Mouse (Mus musculus) left cerebral cortex, postnatal 14 days (tissue): ENCODE measurements around the gene Gm45844. TPM values are rescaled to one million over a fixed set of nuclear protein-coding genes. Genes with fewer than 3 reads are reported as not detected.
"Not testable (repeated sequence)": the region's sequence is repeated elsewhere in the genome, so short reads cannot be mapped to it uniquely, and the experiment has no call there.

Source experiments
- DNase-seq, 2 experiments: peaks; one replicate each; pipeline ENCODE4 v3.0.0; 2021 to 2022; ENCODE audit warnings: low spot score in 2 of 2, mixed read lengths in 1 of 2
- intact Hi-C: fragments of 180-260 bp; cut with DNase I; formaldehyde crosslinking; loops from one replicate; pipeline ENCODE4 v1.15.1; 2025
- long read RNA-seq, 2 experiments: library from polyadenylated mRNA; stranded (forward); transcript quantifications; one replicate each; pipeline ENCODE4 v2.0.0; 2021
- microRNA-seq, 2 experiments: library from miRNA; unstranded; fragments of <30 nt; microRNA quantifications; one replicate each; pipeline ENCODE4 v1.2.0; 2022
- total RNA-seq, 2 experiments: library from RNA; stranded (reverse); gene quantifications; 2 replicates each; pipeline ENCODE4 v1.2.3; 2021

Gm45844 gene
- total RNA-seq: 10 to 100 TPM in 1 of 2 experiments, 1 to 10 TPM in 1; 9.4 to 11.2 TPM
- long read RNA-seq, experiment 1, partial matches to known transcripts: 0 of 10 reads
- long read RNA-seq, experiment 1, other reads (novel, unspliced or antisense): 10 of 10 reads
- long read RNA-seq, experiment 2, partial matches to known transcripts: 0 of 7 reads
- long read RNA-seq, experiment 2, other reads (novel, unspliced or antisense): 7 of 7 reads

GRCm38 (mm10) chr7:7277966-7278567 lies at the start of gene Gm45844:
Gm45844 (minus strand) TSS chr7:7278289.
- intact Hi-C loops: loop anchor here (10.0 kb wide), 1 partner anchor 693 kb away; no protein-coding TSS in a partner anchor
- DNase-seq: peak; percentile 85 to 93

DNA sequence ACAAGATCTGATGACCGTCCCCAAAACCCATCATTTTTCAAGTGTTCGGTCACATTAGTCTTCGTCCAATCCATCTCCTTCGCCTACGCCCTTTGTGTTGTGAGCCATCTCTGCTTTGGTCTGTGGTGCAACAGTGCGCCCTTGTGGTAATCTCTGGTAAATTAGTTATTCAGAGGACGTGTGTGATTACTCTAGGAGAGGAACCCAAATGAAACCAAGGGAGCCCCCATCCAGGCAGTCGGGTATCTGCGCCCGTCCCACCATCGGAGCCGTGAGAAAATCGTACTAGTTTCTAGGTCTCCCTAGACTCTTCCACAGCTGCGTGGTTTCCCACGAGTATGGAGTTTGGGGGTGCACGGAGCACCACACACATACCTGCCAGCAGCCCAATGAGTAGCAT lies 17.5 kb upstream of the Gm45844 start:
- peak; percentile 70 to 79 for DNase-seq
- intact Hi-C loops: loop anchor here (10.0 kb wide), 2 partner anchors 171 to 861 kb away; partner anchors contain the start of genes Olfr1344 and Zfp954

DNA sequence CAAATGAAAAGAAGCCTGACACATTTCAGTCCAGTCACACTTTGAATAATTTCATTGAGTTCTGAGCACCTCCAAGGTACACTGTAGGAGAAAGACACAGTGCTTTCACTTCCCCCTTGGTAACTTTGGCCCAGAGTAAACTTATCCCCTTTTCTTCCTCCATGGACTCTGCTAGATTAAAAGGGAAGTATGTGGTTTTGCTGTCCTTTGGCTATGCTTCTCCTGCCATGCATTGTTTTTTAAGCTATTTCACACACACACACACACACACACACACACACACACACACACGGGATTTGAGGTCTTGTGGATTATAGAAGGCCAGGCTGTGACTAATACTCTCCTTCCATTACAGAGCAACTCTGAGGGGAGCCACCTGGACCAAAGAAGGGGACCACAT lies 3.3 kb upstream of the Gm45844 start:
- intact Hi-C loops: no loop called here
- no peak for DNase-seq

DNA sequence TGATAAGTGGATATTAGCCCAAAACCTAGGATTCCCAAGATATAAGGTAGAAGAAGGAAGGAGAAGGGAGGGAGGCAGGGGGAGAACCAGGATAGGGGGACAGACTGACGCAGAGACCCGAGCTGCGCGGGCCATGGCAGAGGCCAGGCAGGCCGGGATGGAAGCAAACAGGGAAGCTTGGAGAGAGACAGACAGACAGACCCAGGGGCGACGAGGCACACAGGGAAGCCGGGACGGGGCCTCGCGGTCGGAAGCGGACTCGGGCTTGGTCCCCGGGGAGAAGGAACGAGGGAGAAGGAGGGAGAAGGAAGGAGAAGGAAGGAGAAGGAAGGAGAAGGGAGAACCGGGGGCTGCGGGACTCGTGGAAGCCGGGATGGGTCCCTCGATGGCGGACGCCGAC lies 533 bp downstream of the Gm45844 start:
- DNase-seq: not testable (repeated sequence)
- intact Hi-C loops: loop anchor here (10.0 kb wide), 1 partner anchor 693 kb away; no protein-coding TSS in a partner anchor

DNA sequence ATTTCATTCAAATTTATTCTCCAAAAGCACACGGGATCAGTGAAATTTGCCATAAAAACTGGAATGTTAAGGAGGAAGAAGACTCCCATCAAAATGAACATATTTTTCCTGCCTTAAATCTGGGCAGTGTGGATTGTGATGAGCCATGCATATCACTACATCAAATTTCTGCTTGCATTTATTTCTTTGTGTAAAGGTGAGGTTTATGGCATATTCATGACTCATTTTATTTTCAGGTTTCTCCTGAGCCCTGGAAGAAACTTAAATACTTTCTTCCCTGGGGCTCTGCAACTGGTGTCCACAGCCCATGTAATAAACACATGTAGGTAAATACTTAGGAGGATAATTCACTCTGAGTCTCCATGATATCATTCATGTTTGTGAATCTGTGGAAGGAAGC lies 30.9 kb downstream of the Gm45844 start, which contains the start of gene Vmn2r29:
Gene Vmn2r29 (minus strand): TSS at position 101 of the 400 bp plus-strand sequence.
- DNase-seq, intact Hi-C loops: not testable (repeated sequence)

GRCm38 (mm10) chr7:7209313-7210151 lies 68.6 kb downstream of the Gm45844 start, which contains the start of gene Zfp772:
Zfp772 (minus strand) TSS chr7:7209998.
- intact Hi-C loops: not testable (repeated sequence)
- peak; percentile 36 to 51 for DNase-seq

GRCm38 (mm10) chr7:7188191-7188942 lies 89.7 kb downstream of the Gm45844 start:
- peak; percentile 77 to 88 for DNase-seq
- intact Hi-C loops: loop anchor here (5.0 kb wide), 1 partner anchor 51 kb away; the partner anchor contains the start of gene Zfp773

- DNase-seq: no peak
- intact Hi-C loops: loop anchor here (5.0 kb wide), 1 partner anchor 50 kb away; the partner anchor contains the start of gene Zfp773
Observed at GRCm38 (mm10) chr7:7187417-7188190, 90.5 kb downstream of the Gm45844 start.

GRCm38 (mm10) chr7:7185897-7186296 lies 92.2 kb downstream of the Gm45844 start:
- no peak for DNase-seq
- intact Hi-C loops: loop anchor here (1.0 to 5.0 kb wide), 2 partner anchors 15 to 49 kb away; partner anchors contain the start of genes Zfp418 and Zfp773

GRCm38 (mm10) chr7:7171227-7172147 lies 106.6 kb downstream of the Gm45844 start, which contains the start of gene Zfp418:
Zfp418 (plus strand) TSS chr7:7171330.
- DNase-seq: peak; percentile 55 to 77
- intact Hi-C loops: loop anchor here (1.0 to 5.0 kb wide), 2 partner anchors 15 to 49 kb away; partner anchors contain the start of gene Zfp954

Small RNA genes within 50 kb of the gene (microRNA-seq; reads per million reads assigned to microRNA genes)
- gene Mir5620: 5.8 to 8.1 reads per million in 2 experiments

Other genes with a start within 250 kb of the Gm45844 start
- 10 to 100 TPM; 11.8 to 13.0 TPM for gene Zfp954, start 156.8 kb downstream of the Gm45844 start, total RNA-seq
- 1 to 10 TPM; 1.5 to 2.0 TPM for gene Zfp773, start 141.5 kb downstream of the Gm45844 start, total RNA-seq
- gene Zfp418, start 107.0 kb downstream of the Gm45844 start, total RNA-seq: 1 to 10 TPM; 5.0 to 6.2 TPM
- gene Zfp772, start 68.3 kb downstream of the Gm45844 start, total RNA-seq: 1 to 10 TPM; 7.8 to 8.0 TPM
- gene Vmn2r29, start 31.0 kb downstream of the Gm45844 start, total RNA-seq: 1 to 10 TPM; 1.4 to 1.8 TPM
- 100 to 1,000 TPM; 156 TPM for gene Clcn4, start 22.6 kb upstream of the Gm45844 start, total RNA-seq
- under 1 TPM in 1 of 2 experiments, not detected in 1; 0.13 TPM for gene Vmn2r30, start 59.3 kb upstream of the Gm45844 start, total RNA-seq
- gene Gm45783, start 96.3 kb upstream of the Gm45844 start, total RNA-seq: not detected
- gene Vmn2r31, start 121.4 kb upstream of the Gm45844 start, total RNA-seq: not detected
- gene Vmn2r32, start 201.7 kb upstream of the Gm45844 start, total RNA-seq: not detected